Mouse (Mus musculus) spleen, adult 2 months (tissue): ENCODE measurements around the gene Mtrf1l.

ENCODE experiments used
- CTCF ChIP-seq: fragments of 200-500 bp; IDR thresholded peaks from 2 replicates; pipeline ENCODE4 v1.5.1; 2011; ENCODE audit warnings: mild to moderate bottlenecking, inconsistent platforms; ENCODE audit not compliant: insufficient read depth, insufficient read length, insufficient replicate concordance; ENCODE audit errors: extremely low read depth
- POLR2A ChIP-seq: fragments of 200-500 bp; IDR thresholded peaks from 2 replicates; pipeline ENCODE4 v1.6.1; 2011; ENCODE audit warnings: low read depth, low read length, inconsistent platforms

DNA sequence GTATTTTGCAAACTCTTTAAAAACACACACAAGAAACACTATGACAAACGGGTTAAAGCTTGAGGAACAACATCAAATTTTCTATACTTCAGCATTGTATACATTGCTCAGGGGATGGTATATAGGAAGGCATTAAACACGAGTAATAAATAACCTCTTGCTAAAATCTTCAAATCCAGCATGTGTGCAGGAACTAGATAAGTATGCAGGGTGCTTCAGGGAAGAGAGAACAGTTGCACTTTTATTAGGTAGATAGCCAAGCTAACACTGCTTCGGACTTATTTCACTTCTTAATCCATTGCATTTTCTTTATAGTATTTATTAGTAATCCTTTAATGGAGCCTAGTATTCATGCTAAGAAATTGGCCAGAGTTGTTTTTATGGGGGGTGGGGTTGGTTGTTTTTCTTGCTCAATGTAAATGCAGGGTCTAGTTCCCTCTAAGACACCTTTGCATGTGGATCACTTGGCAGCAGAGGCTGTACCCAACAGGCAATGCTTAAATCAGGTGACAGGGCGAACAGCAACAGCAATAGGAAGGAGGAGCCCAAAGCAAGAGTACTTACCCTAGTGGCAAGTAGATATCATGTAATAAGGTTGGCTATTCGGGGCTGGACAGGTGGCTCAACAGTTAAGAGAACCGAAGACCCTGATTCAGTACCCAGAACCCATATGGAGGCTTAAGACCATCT, 2.8 kb upstream of the Mtrf1l start:
- TF ChIP-seq CTCF (no peak), POLR2A (no peak)
